Mouse (Mus musculus): ENCODE results near the gene Pip4k2c. TPM values are rescaled to one million over a fixed set of nuclear protein-coding genes. Genes with fewer than 3 reads are reported as not detected.

Gene Pip4k2c
- polyA plus RNA-seq, 1 experiment = 9.5 TPM

DNA sequence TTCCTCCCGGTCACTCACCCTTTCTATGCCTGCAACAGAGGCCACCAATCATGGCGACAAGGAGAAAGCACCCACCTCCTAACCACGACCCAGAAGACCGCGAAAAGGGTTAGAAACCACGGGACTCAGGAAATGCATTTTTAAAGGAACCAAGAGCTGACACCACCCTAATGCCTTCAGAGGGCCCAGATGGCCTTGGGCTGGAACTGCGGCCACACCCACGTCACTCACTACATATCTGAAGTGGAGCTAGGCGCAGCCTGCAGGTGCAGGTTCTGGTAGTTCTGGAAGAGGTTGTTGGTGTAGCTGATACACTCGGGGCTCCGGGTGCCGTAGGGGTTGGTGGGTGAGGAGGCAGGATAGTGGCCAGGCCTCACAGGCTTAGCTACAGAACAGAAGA lies 19.3 kb upstream of the Pip4k2c start:
- Histone ChIP-seq H3K4me1 (ENCODE audit: control insufficient read depth) (peaks cover 23% of the 10 kb centered on the region), H3K27me3 (ENCODE audit: control insufficient read depth) (peaks cover 32% of the 10 kb centered on the region)
- TF ChIP-seq TAL1 (IDR thresholded peaks at IDR 0.05; ENCODE audit: low read length) = no peak
- no peak for TF ChIP-seq GATA1 (IDR thresholded peaks at IDR 0.05; ENCODE audit: low read length)

GRCm38 (mm10) chr10:127228897-127229296 lies 17.5 kb upstream of the Pip4k2c start:
- Histone ChIP-seq H3K4me1 (ENCODE audit: control insufficient read depth) (peaks cover 26% of the 10 kb centered on the region), H3K27me3 (ENCODE audit: control insufficient read depth) (peaks cover 32% of the 10 kb centered on the region), H3K4me3 (replicated peaks) (no peak overlapping the region), H3K9me3 (ENCODE audit: control insufficient read depth, low read length) (no peaks in the 10 kb centered on the region; the same call in 1 of the 2 replicates), H3K36me3 (ENCODE audit: control insufficient read depth) (no peaks in the 10 kb centered on the region)
- TF ChIP-seq TAL1 (IDR thresholded peaks at IDR 0.05; ENCODE audit: low read length) = no peak
- no peak for TF ChIP-seq GATA1 (IDR thresholded peaks at IDR 0.05; ENCODE audit: low read length)

More for the DNA sequence above, 19.3 kb upstream of the Pip4k2c start:
- peaks cover 5% of the 10 kb centered on the region; the same call in 1 of the 2 replicates for H3K9me3 ChIP-seq (ENCODE audit: control insufficient read depth, low read length)
- no peaks in the 10 kb centered on the region for H3K36me3 ChIP-seq (ENCODE audit: control insufficient read depth)
- H3K4me3 ChIP-seq (replicated peaks) = no peak overlapping the region

DNA sequence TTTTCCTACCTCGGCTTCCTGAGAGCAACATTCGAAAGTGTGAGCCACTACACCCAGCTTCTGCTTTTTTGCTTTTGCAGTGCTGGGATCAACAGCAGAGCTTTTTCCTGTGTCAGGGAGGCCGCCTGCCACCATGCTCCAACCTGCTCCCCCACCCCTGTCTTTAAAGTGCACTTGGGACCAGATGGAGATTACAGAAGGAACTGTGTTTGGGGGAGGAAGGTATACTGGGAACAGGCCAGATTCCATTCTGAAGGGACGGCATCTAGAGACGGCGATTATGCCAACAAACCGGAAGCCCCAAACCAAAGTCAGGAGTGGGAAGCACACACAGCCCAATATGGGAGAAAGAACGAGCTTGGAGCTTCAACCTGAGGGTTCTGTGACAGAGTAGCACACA lies 15.8 kb upstream of the Pip4k2c start:
- H3K36me3 ChIP-seq (ENCODE audit: control insufficient read depth) = no peaks in the 10 kb centered on the region
- H3K4me3 ChIP-seq (replicated peaks) = no peak overlapping the region
- TF ChIP-seq TAL1 (IDR thresholded peaks at IDR 0.05; ENCODE audit: low read length) (no peak), GATA1 (IDR thresholded peaks at IDR 0.05; ENCODE audit: low read length) (no peak)
- no peaks in the 10 kb centered on the region for H3K9me3 ChIP-seq (ENCODE audit: control insufficient read depth, low read length)
- H3K4me1 ChIP-seq (ENCODE audit: control insufficient read depth) = peaks cover 31% of the 10 kb centered on the region
- H3K27me3 ChIP-seq (ENCODE audit: control insufficient read depth) = peaks cover 38% of the 10 kb centered on the region

GRCm38 (mm10) chr10:127226318-127226895 lies 15.0 kb upstream of the Pip4k2c start:
- H3K4me3 ChIP-seq (replicated peaks) = no peak overlapping the region
- no peaks in the 10 kb centered on the region for H3K9me3 ChIP-seq (ENCODE audit: control insufficient read depth, low read length)
- no peak for TF ChIP-seq TAL1 (IDR thresholded peaks at IDR 0.05; ENCODE audit: low read length)
- TF ChIP-seq GATA1 (IDR thresholded peaks at IDR 0.05; ENCODE audit: low read length) = no peak
- H3K36me3 ChIP-seq (ENCODE audit: control insufficient read depth) = no peaks in the 10 kb centered on the region
- peaks cover 31% of the 10 kb centered on the region for H3K4me1 ChIP-seq (ENCODE audit: control insufficient read depth)
- peaks cover 38% of the 10 kb centered on the region for H3K27me3 ChIP-seq (ENCODE audit: control insufficient read depth)

GRCm38 (mm10) chr10:127225732-127226131 lies 14.3 kb upstream of the Pip4k2c start:
- Histone ChIP-seq H3K4me1 (ENCODE audit: control insufficient read depth) (peaks cover 26% of the 10 kb centered on the region), H3K4me3 (replicated peaks) (no peak overlapping the region), H3K36me3 (ENCODE audit: control insufficient read depth) (no peaks in the 10 kb centered on the region), H3K9me3 (ENCODE audit: control insufficient read depth, low read length) (no peaks in the 10 kb centered on the region), H3K27me3 (ENCODE audit: control insufficient read depth) (peaks cover 35% of the 10 kb centered on the region)
- TF ChIP-seq TAL1 (IDR thresholded peaks at IDR 0.05; ENCODE audit: low read length) = no peak
- TF ChIP-seq GATA1 (IDR thresholded peaks at IDR 0.05; ENCODE audit: low read length) = no peak

GRCm38 (mm10) chr10:127225213-127225612 lies 13.8 kb upstream of the Pip4k2c start:
- TF ChIP-seq GATA1 (IDR thresholded peaks at IDR 0.05; ENCODE audit: low read length) = no peak
- TF ChIP-seq TAL1 (IDR thresholded peaks at IDR 0.05; ENCODE audit: low read length) = no peak
- H3K4me1 ChIP-seq (ENCODE audit: control insufficient read depth) = peaks cover 20% of the 10 kb centered on the region
- H3K27me3 ChIP-seq (ENCODE audit: control insufficient read depth) = peaks cover 34% of the 10 kb centered on the region

DNA sequence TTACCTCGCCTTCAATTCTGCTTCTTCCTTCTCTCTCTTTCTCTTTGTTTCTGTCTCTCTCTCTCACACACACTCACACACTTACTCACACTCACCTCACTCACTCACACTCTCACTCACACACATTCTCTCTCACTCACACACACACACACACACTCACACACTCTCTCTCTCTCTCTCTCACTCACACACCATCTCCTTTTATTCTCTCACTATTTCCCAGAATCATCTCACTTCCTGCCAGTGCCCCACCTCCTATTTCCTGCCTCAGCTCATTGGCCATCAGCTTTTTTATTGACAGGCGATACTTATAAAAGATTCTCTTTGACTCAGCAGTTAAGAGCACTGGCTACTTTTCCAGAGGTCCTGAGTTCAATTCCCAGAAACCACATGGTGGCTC lies 7.0 kb upstream of the Pip4k2c start:
- Histone ChIP-seq H3K9me3 (ENCODE audit: control insufficient read depth, low read length) (peaks cover 2% of the 10 kb centered on the region), H3K4me3 (replicated peaks) (no peak overlapping the region), H3K36me3 (ENCODE audit: control insufficient read depth) (no peaks in the 10 kb centered on the region), H3K4me1 (ENCODE audit: control insufficient read depth) (peaks cover 38% of the 10 kb centered on the region), H3K27me3 (ENCODE audit: control insufficient read depth) (0 out of 2 replicates have a peak, but pooled peaks cover 6% of the 10 kb centered on the region)
- no peak for TF ChIP-seq TAL1 (IDR thresholded peaks at IDR 0.05; ENCODE audit: low read length)
- no peak for TF ChIP-seq GATA1 (IDR thresholded peaks at IDR 0.05; ENCODE audit: low read length)

More at GRCm38 (mm10) chr10:127225213-127225612, 13.8 kb upstream of the Pip4k2c start:
- Histone ChIP-seq H3K9me3 (ENCODE audit: control insufficient read depth, low read length) (peaks cover 2% of the 10 kb centered on the region), H3K4me3 (replicated peaks) (no peak overlapping the region), H3K36me3 (ENCODE audit: control insufficient read depth) (no peaks in the 10 kb centered on the region)

GRCm38 (mm10) chr10:127217177-127217576 lies 5.8 kb upstream of the Pip4k2c start:
- H3K4me1 ChIP-seq (ENCODE audit: control insufficient read depth) = peaks cover 43% of the 10 kb centered on the region
- no peak overlapping the region for H3K4me3 ChIP-seq (replicated peaks)
- H3K36me3 ChIP-seq (ENCODE audit: control insufficient read depth) = no peaks in the 10 kb centered on the region
- no peaks in the 10 kb centered on the region for H3K27me3 ChIP-seq (ENCODE audit: control insufficient read depth)
- H3K9me3 ChIP-seq (ENCODE audit: control insufficient read depth, low read length) = peaks cover 2% of the 10 kb centered on the region
- TF ChIP-seq GATA1 (IDR thresholded peaks at IDR 0.05; ENCODE audit: low read length) (no peak), TAL1 (IDR thresholded peaks at IDR 0.05; ENCODE audit: low read length) (no peak)

DNA sequence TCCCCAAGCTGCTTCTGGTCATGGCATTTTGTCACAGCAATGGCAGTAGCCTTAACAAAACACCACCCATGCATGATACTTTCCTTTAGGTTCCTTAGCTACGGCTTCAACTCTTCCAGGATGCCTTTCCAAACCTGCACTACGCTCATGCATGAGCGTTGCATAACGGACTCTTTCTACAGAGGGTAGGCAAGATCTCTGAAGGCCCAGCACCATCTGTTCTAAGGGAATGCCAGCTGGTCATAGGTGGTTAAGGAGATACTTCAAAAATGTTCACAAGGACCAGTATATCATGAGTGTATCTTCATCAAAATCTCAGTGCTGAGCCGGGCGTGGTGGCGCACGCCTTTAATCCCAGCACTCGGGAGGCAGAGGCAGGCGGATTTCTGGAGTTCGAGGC lies 5.1 kb upstream of the Pip4k2c start:
- TF ChIP-seq TAL1 (IDR thresholded peaks at IDR 0.05; ENCODE audit: low read length) (no peak), GATA1 (IDR thresholded peaks at IDR 0.05; ENCODE audit: low read length) (no peak)
- H3K4me1 ChIP-seq (ENCODE audit: control insufficient read depth) = peaks cover 48% of the 10 kb centered on the region
- H3K4me3 ChIP-seq (replicated peaks) = no peak overlapping the region
- H3K9me3 ChIP-seq (ENCODE audit: control insufficient read depth, low read length) = peaks cover 2% of the 10 kb centered on the region
- no peaks in the 10 kb centered on the region for H3K36me3 ChIP-seq (ENCODE audit: control insufficient read depth)
- no peaks in the 10 kb centered on the region for H3K27me3 ChIP-seq (ENCODE audit: control insufficient read depth)

- Histone ChIP-seq H3K36me3 (ENCODE audit: control insufficient read depth) (peaks cover 12% of the 10 kb centered on the region), H3K27me3 (ENCODE audit: control insufficient read depth) (no peaks in the 10 kb centered on the region), H3K9me3 (ENCODE audit: control insufficient read depth, low read length) (no peaks in the 10 kb centered on the region), H3K4me3 (replicated peaks) (no peak overlapping the region), H3K4me1 (ENCODE audit: control insufficient read depth) (peaks cover 64% of the 10 kb centered on the region)
- no peak for TF ChIP-seq TAL1 (IDR thresholded peaks at IDR 0.05; ENCODE audit: low read length)
- TF ChIP-seq GATA1 (IDR thresholded peaks at IDR 0.05; ENCODE audit: low read length) = no peak
These were observed 3.0 kb upstream of the Pip4k2c start for GRCm38 (mm10) chr10:127214422-127214803.
